Mouse (Mus musculus): ENCODE measurements around the gene Zscan4b. TPM values are rescaled to one million over a fixed set of nuclear protein-coding genes. Genes with fewer than 3 reads are reported as not detected.
"Not testable (repeated sequence)": the region's sequence is repeated elsewhere in the genome, so short reads cannot be mapped to it uniquely, and the experiment has no call there.

Gene Zscan4b
- polyA plus RNA-seq (2015; fragmentation: Nextera tagmentation; extraction: Ambion mirVana) = not detected in 2 replicates

DNA sequence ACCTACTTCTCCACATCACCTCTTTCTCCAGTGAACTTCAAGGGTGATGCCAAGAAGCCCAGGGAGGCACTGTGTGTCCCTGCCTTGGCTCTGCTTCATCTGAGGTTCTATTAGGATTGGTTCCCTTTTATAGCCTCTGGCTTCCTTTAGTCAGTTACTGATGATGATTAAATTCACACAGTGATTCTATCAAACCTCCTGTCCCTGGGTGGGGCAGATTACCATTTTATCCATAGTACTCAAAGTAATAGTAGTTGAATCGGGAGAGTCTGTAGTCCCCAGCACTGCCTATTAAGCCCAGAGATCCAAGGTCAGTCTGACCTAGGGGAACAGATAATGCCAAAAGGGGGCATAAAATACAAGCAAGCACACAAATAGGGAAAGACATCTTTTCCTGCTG is at the start of gene Zscan4b:
TSS of gene Zscan4b (minus strand) at position 101 of the 400 bp plus-strand sequence.
- not testable (repeated sequence) for H3K9ac ChIP-seq (replicated peaks; ENCODE audit: low read depth); H3K9me3 ChIP-seq (ENCODE audit: low read length); H3K4me2 ChIP-seq (replicated peaks; ENCODE audit: low read depth, low read length); H3K27me3 ChIP-seq (replicated peaks; ENCODE audit: insufficient read depth, low read length); H3K4me3 ChIP-seq (ENCODE audit: low read depth, low read length); H3K36me3 ChIP-seq (ENCODE audit: insufficient read depth, low read length); DNase-seq (ENCODE audit: low spot score); H3K4me1 ChIP-seq (ENCODE audit: insufficient read depth, low read depth, low read length); H3K27ac ChIP-seq (ENCODE audit: low read length); ATAC-seq
- WGBS = 88% methylated on average over 1 of the region's 1 CpGs

Other genes with a start within 250 kb of the Zscan4b start
- gene Nlrp4b, start 217.3 kb downstream of the Zscan4b start, polyA plus RNA-seq (2015; fragmentation: Nextera tagmentation; extraction: Ambion mirVana) = not detected in 2 replicates
- gene Vmn1r71, start 150.7 kb downstream of the Zscan4b start, polyA plus RNA-seq (2015; fragmentation: Nextera tagmentation; extraction: Ambion mirVana) = not detected in 2 replicates
- gene Zscan4c, start 100.7 kb upstream of the Zscan4b start, polyA plus RNA-seq (2015; fragmentation: Nextera tagmentation; extraction: Ambion mirVana) = not detected in 2 replicates
- not detected in 2 replicates for gene Zscan4-ps1, start 164.6 kb upstream of the Zscan4b start, polyA plus RNA-seq (2015; fragmentation: Nextera tagmentation; extraction: Ambion mirVana)